Mouse (Mus musculus): Measurements from ENCODE around the gene Limk2.

Gene Limk2

DNA sequence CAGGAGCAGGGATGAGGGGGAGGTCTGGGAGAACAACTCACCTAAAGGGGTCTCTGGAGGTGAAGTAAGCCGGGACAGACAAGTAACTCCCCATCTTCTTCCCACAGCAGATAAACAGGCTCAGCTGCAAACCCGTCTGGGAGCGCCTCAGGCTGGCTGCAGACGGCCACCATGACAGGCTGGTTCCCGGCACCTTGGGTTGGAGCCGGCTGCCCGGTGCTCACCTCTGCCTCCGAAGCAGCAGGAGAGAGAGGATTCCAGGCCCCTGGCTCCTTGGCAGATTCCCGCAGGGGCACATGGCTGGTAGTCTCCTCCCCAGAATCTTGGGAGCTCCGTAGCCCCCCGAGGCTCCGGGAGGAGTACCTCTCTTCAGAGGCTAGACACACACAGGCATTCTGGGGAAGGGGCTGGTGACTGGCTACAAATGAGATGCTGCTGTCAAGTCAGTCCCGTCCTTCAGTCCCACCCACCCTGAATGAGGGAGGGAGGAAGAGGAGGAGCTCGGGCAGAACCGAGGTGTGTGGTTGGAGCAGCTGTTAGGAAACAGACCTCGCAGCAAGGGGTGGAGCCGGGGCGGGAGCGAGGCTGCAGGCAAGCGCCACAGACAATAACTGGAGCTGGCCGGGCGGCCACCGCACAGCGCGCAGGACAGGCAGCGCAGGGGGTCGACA, 37.9 kb downstream of the Limk2 start:
- peak; percentile 70 for DNase-seq (ENCODE audit: low spot score)

DNA sequence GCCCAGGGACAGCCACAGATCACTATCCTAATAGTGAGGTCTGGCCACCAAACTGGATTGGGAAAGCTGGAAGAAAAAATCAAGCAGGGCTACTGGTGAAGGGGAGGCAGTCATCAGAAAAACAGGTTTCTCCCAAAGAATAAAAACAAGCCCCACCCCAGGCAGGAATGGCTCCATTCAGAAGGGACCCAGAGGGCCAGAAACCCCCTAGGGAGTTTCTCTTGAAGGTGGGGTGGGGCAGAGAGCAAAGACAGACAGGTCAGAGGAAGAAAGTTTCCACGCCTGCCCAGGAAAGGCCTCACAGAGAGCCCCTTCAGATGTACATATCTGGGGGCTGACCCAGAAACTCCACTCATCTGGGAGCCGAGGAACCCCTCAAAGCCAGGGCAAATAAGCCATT, 38.8 kb downstream of the Limk2 start:
- DNase-seq (ENCODE audit: low spot score): no peak

DNA sequence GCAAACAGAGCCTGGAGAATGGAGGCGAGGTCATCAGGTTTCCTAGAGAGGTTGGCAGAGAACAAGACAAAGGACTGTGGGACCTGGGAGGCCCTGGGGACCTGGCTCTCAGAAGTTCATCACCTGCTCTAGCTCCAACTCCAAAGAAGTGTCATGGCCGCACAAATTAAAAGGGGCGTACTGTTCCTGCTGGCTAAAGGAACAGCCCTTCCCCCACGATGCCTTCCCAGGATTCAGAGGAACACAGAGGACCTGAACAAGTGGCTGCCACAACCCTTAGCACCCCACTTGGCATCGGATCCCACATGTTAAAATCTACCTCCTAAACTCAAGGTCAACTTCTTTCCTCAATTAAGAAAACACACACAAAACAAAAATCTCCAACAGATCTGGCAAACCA, 39.5 kb downstream of the Limk2 start:
- no peak for DNase-seq (ENCODE audit: low spot score)

DNA sequence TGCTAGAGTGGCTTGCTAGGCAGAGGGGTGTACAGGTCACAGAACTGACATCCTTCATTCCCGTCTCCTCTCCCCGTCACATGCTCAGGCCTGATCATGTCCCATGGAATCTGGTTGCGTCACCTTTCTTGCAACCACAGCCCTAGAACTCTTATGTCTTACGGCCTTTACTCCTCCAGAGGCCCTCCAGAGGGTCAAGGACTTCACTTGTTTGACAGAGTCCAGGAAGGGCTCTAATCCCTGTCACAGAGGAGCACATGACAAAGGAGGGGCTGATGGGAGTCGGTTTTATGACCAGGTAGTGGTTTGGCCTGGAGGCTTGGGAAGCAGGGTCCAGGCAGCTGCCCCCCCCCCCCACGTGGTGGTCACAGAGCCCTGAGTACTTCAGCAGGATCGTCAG, 40.0 kb downstream of the Limk2 start:
- no peak for DNase-seq (ENCODE audit: low spot score)

DNA sequence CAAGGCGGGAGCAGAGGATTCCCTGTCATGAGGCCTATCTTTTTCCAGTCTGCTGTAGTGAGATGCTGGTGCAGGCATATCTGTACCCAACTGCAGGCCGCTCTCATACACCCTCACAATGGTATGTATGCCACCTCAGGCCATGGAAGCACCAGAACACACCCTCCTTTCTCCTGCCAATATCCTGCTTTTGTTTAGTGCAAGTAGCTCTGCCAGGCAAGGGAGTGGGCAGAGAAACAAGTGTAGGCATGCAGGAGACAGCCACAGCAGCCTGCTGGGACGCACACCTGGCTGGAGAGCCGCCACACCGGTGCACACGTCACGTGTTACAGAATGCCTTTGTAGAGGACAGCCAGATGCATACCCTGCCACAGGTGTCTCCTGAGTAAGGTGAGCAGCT, 42.6 kb downstream of the Limk2 start:
- no peak for DNase-seq (ENCODE audit: low spot score)

DNA sequence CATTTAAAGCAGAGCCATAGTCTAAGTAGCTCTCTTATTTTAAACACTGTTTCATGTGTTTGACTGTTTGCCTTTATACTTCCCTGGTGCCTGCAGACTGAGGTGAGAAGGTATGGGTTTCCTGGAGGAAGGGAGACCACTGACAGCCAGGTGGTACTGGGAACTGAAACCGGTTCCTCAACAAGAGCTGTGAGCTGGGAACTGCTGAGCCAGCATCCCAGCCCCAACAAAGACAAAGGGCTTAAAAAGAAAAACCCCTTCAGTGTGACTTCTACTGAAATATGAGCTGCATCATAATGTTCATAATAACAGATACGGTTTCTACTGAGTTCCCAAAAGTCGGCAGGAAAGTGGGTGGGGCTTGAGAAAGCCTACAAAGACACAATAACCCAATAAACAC, 46.1 kb downstream of the Limk2 start:
- no peak for DNase-seq (ENCODE audit: low spot score)

DNA sequence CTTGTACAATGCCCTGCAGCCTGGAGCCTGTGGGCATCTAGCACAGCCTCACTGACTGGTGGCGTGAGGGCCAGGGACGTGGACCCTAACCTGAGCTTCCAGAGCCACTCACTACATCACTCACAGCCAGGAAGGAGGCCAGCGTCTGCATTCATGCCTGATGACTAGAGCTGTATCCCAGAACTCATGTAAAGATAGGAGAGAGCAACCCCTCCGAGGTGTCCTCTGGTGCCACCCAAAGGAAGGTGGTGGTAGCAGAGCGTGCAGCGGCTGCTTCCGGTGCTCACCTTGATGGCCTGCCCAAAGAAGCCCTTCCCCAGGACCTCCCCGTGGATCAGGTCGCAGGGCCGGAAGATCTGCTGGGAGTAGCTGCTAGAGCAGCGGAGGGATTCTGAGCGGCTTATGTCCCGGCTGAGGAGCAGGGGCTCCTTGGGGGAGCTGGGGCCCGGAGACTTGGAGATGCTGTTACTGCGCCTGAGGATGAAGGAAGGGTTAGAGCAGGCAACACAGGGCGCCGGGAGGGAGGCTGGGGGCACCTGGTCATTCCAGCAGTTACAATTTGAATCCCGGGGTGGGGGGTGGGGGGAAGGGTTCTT, 55.9 kb downstream of the Limk2 start:
- DNase-seq (ENCODE audit: low spot score): no peak

DNA sequence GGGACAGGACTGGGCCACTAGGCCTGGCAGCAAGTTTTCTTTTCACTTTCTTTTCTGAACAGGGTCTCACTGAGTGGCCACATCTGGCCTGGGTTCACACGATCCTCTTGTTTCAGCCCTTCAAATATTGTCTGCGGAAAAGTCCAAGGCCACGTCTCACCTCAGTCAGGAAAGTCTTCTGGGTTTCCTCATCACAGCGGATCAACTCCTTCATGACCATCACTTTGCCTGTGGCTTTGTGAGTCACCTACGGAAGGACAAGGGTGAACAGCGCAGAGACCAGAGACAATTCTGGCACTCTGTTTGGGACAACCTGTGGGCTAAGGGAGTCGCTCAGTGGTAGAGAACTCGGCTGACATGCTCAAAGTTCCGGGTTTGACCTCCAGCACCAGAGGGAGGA, 56.9 kb downstream of the Limk2 start:
- DNase-seq (ENCODE audit: low spot score): no peak

DNA sequence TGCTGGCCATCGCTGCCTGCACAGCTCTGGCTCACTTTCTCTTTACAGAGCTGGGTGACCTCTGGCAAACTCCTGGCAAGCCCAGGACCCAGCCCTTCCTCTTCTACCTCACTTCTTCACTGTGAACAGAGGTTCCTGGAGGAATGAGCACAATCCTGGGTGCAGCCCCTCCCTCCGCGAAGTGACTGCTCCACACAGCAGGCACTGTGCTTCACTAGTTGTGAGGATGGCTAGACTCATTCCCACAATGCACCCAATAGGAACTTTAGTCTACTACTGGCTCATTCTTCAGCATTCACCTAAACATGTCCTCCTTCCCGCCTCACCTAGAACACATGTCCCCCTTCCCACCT, 59.7 kb downstream of the Limk2 start:
- DNase-seq (ENCODE audit: low spot score): no peak

DNA sequence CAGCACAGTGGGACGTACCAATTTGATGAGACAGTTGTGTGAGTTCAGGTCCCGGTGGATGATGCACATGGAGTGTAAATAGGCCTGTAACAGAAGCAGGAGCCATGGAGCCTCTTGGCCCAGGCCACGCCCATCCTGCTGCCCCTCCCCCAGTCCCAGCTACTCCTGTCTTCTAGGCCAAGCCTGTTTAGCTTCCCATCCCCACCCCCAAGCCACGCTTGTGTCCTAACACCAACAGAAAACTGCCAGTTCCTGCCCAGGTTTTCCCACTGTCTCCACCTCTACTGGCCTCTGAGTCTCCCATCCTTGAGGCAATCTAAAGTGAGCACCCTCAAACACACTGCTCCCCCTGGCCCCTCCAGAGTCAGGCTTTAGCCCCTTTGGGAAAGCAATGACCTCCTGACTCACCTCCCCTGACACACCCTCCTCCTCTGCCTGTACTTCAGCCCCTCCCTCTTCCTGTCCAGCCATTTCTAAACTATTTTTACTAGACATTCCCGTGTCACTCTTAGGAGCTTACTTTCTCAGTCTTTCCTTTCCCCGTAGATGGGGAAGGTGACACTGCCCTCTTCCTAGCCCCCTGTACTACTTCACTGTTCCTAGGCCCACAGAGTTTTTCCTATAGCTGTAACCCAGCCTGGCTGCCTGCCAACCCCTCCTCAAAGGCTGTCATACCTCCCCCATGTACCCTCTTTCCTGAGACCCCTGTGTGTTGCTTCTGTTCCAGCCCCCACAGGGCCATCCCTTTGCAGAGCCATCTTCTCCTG, 60.2 kb downstream of the Limk2 start:
- DNase-seq (ENCODE audit: low spot score): no peak

DNA sequence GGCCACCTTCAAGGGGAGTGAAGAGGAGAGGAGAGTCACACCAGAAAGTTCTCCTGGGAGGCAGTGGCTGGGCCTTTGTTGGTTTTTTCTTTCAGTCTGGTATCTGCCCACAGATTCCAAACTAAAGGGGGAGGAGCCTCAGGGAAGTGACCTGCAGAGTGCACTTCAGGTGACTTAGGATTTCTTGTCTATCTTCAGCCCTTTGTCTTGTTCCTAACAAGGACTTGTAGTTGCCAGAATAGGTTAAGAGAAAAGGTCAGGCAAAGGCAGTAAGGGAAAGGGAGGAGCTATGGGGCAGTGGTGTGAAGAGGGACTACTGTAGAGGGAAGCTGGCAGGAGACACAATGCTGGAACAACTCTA, 61.2 kb downstream of the Limk2 start:
- DNase-seq (ENCODE audit: low spot score): no peak

DNA sequence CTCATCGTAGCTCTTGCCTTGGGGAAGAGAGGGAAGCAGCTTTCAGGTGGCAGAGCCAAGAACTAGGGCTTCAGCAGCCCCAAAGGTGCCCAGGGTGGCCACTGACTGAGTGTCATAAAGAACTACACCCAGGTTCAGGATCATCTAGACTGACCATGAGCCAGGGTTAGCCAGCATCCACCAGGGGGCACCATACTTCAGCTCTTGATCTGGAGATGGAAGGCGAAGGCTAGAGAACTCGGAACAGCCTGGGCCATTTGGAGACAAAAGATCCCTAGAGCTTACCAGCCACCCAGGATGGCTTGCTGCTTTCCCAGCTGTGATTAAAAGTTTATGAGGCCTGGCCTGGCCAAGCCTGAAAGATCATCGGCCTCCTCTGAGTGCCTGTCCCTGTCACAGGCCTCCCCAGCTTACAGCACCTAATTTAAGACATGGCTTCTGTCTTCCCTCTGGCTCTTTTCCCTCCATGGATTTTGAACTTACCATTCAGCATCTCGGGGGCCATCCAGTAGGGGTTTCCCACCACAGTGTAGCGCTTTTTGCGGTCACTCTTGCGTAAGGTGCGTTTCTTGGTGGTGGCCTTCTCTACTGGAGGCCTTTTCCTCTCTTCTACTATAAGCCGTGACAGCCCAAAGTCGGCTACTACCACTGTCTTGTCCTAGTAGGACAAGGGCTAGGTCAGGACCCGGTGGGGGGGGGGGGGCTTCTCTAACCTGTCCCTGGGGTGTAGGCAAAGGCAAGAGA, 61.7 kb downstream of the Limk2 start:
- DNase-seq (ENCODE audit: low spot score): peak; percentile 85

DNA sequence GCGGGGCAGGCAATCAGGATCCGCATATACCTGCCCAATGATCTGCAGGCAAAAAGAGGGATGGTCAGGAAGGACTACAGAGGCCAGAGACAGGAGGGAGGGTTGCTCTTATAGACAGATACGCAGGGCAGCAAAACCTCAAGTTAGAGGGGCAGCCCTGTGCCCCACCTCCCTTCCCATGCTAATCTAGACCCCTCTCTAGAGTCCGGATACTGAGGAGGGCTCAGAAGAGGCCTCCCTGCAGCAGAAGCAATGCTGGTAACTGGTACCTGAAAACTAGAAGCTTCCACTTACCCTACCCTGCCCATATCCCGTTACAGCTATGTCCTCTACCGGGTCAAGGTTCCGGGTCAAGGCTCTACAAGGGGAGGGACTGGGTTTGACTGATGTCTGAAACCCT, 62.6 kb downstream of the Limk2 start:
- DNase-seq (ENCODE audit: low spot score): no peak

DNA sequence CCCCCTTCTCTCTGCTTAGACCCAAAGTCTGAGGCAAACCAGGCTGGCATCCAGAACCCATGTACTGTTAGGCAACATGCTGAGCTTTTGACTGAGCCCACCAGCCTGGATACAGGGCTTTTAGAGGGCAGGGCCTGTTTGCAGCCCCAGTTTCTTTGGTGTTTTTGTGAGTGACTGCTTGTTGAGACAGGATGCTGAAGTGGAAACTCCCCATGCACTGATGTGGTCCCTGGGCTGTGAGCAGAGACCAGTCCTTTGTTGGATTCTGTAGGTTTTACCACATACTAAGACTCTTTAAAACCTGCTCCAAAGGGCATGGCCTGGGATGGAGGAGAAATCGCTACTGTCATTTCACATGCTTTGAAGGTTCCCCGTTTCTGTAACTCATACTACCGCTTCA, 64.1 kb downstream of the Limk2 start:
- peak; percentile 88 for DNase-seq (ENCODE audit: low spot score)

DNA sequence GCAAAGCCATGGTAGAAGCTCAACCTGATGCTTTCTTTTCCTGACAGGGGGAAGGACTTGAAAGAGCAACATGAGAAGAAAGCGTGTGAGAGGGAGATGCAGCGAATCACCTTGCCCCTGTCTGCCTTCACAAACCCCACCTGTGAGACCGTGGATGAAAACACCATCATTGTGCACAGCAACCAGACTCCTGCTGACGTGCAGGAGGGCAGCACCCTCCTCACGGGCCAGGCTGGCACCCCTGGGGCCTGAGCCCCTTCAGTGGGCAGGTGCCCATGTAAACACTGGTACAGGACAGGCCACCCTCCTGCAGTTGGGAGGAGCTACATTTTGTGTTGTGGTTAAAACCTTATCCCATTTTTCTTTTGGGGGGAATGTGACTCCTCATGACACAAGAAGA, 67.5 kb downstream of the Limk2 start:
- no peak for DNase-seq (ENCODE audit: low spot score)

DNA sequence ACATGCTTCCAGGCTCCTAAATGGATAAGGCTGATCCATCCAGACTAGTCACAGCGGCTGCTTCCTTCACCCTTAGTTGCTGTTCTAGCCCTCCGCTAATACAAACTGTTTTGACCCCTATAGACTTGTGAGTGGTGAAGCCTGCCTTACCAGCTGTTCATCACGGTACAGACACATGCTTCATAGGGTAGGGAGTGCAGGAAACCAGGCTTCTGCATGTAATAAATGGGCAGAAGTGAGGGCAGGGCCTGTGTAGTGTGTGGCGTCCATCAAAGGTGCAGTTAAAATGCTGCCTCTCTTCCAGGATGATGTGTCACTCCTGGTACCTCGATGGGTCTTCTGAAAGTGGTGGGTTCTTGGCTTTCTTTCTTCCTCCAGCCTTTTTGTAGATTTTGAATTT, 71.0 kb downstream of the Limk2 start:
- no peak for DNase-seq (ENCODE audit: low spot score)

DNA sequence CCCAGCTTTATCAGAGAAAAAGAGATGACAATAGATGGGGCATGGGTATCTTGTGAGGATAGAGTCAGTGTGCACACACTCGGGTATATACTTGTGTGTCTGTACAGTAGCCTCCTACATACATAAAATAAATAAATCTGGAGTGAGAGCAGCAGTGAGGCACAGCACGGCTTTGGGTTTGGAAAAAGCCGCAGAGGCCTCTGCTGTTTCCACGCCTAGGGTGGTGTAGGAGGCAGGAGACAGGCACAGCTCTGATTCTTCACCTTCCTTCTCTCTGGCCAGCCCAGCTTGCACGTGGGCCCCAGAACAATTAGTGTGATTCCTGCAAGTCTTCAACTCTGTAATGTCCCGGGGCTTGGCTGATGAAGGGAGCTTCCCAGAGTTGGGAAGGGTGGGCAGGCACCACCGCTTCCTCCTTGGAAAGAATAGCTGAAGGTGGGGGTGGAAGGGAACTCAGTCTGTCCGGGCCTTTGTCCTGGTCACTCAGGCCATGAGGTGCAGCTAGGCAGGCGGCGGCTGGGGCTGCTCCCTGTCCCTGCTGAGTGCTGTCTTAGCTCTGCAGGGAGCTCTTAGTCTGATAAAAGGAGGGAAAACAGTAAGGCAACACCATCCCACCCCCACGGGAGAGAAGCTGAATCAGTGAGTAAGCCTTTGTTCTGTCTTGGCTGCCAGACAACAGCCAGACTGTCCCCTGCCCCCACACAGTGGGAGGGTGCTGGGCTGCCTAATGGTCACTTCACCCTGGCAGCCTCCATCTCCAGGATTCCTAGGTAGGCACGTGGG, 71.6 kb downstream of the Limk2 start:
- no peak for DNase-seq (ENCODE audit: low spot score)

DNA sequence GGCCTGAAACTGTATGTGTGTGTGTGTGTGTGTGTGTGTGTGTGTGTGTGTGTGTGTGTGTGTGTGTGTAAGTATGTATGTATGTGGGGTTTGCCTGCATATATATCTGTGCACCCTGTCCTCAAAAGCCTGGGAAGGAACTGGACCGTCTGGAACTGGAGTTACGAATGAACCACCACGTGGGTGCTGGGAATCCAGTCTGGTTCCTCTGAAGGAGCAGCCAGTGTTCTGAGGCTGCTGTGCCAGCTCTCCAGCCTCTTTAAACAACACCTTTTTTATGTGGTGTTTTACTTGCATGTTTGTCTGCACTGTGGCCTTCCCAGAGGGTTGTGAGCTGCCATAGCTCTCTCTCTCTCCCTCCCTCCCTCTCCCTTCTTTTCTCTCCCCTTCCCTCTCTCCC, 72.4 kb downstream of the Limk2 start:
- DNase-seq (ENCODE audit: low spot score): no peak

DNA sequence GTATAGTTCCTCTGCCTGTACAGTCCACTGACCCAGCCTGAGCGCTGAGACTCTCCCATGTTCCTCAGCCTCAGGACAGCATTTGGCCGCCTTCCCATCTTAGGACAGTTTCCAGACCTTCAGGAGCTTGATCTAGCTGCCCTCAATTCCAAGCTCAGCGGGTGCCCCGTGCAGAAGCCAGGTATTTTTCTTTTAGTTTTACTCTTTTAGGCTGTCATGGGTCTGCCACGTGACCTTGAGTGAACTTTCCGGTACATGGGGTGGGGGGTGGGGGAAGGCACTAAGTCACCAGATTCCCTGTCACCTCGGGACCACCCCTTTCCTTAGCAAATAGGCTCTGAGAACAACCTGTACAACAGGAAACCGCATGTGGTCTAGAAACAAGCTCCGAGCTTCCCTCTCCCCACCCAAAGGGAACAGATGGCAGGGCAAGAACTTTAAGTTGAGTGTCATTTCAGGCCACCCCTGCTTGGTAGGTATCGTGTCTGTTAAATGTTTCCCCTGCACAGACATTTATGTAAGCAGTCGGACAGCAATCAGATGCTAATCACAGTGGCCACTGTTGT, 73.3 kb downstream of the Limk2 start:
- DNase-seq (ENCODE audit: low spot score): peak; percentile 93

DNA sequence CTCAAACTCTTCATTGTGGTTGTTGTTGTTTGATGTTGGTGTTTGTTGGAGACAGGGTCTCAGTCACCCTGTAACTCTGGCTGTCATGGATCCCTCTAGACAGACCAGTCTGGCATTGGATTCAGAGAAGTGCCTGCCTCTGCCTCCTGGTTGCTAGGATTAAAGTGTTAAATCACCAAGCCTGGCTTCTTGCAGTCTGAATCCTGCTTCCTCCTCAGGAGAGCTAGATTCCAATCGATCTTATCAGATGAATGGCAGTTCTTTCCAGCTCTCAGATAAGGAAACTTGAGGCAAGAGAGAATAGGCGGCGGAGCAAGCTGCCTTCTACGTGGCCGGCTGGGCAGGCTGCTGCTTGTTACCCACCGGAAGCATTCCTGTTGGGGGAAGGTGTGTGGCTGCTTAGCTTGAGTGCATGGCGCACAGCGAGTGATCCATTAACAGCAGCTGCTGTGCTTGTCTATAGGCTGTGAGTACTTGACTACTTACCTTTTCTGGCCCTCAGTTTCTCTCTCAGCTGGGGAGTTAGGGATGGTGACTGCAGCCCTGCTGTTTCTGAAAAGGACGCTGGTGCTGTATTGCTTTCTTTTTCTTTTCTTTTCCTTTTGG, 74.2 kb downstream of the Limk2 start:
- peak; percentile 75 for DNase-seq (ENCODE audit: low spot score)

DNA sequence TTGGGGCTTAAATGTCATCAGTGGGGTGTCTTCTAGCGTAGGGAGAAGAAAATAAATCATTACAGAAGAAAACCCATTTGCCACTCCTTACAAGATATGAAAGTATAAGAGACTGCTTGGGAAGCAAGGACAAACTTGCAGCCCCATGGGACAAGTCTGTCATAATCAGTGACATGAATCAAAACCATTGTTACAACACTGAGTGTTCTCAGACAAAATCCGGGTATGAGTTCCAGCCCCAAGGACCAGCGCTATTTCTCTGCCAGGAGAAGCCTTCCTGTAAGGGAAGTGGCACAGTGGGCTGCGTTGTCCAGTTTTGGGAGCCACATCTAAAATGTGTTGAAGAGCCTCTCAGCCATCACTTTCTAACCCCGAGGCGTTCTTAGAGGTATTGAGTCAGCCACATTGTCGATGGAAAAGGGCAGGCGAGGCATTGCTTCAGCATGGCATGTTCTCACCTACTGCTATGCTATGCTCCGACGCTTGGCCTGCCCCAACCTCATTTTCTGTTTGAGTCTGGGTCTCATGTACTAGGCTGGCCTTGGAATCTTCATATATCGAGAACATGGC, 74.8 kb downstream of the Limk2 start:
- no peak for DNase-seq (ENCODE audit: low spot score)
